Mouse (Mus musculus) MEL (cell line): ENCODE measurements around the gene Spire2. TPM values are rescaled to one million over a fixed set of nuclear protein-coding genes. Genes with fewer than 3 reads are reported as not detected.

ENCODE experiments used
- DNase-seq: peaks from one replicate; pipeline ENCODE4 v3.0.0; 2011; ENCODE audit warnings: low read depth, low spot score
- H3K27ac ChIP-seq: 2 replicates; pipeline ENCODE4 v1.5.1; 2012; ENCODE audit warnings: low read depth, mild to moderate bottlenecking, control low read depth, low read length, moderate library complexity; ENCODE audit not compliant: control insufficient read depth
- H3K27me3 ChIP-seq, 2 experiments: fragments of 150-350 bp in 1 of 2; sonication (generic) in 1 of 2; 2 replicates each; pipeline ENCODE4 v1.6.1; 2012; ENCODE audit warnings: low read length in 2 of 2, mild to moderate bottlenecking in 2 of 2, improper control_type of control experiment in 1 of 2, moderate library complexity in 1 of 2; ENCODE audit not compliant: insufficient read depth in 2 of 2, control insufficient read depth in 1 of 2
- H3K36me3 ChIP-seq, 2 experiments: 2 replicates each; pipeline ENCODE4 v1.6.1; 2012 to 2014; ENCODE audit warnings: low read length in 2 of 2, improper control_type of control experiment in 1 of 2, inconsistent platforms in 1 of 2, mild to moderate bottlenecking in 1 of 2; ENCODE audit not compliant: insufficient read depth in 2 of 2, control insufficient read depth in 1 of 2
- H3K4me1 ChIP-seq, 2 experiments: fragments of 150-350 bp in 1 of 2; sonication (generic) in 1 of 2; 2 replicates each; pipeline ENCODE4 v1.6.1; 2012; ENCODE audit warnings: low read length in 2 of 2, improper control_type of control experiment in 1 of 2, mild to moderate bottlenecking in 1 of 2; ENCODE audit not compliant: insufficient read depth in 2 of 2, control insufficient read depth in 1 of 2
- H3K4me3 ChIP-seq, 2 experiments: fragments of 150-350 bp in 1 of 2; sonication (generic) in 1 of 2; 2 replicates each; pipeline ENCODE4 v1.5.1; 2012; ENCODE audit warnings: low read depth in 2 of 2, low read length in 2 of 2, mild to moderate bottlenecking in 2 of 2, moderate library complexity in 2 of 2, control low read depth in 1 of 2, improper control_type of control experiment in 1 of 2; ENCODE audit not compliant: control insufficient read depth in 1 of 2, insufficient read depth in 1 of 2
- H3K79me2 ChIP-seq: 2 replicates; pipeline ENCODE4 v1.6.1; 2012; ENCODE audit warnings: mild to moderate bottlenecking, low read length, moderate library complexity; ENCODE audit not compliant: control insufficient read depth, poor library complexity, insufficient read depth
- H3K9ac ChIP-seq: 2 replicates; pipeline ENCODE4 v1.6.1; 2012; ENCODE audit warnings: low read depth, mild to moderate bottlenecking, control low read depth, low read length, moderate library complexity; ENCODE audit not compliant: control insufficient read depth, poor library complexity, severe bottlenecking
- H3K9me3 ChIP-seq: fragments of 150-350 bp; sonication (generic); replicated peaks from 2 replicates; pipeline ENCODE4 v1.6.1; 2012; ENCODE audit warnings: mild to moderate bottlenecking, low read length, improper control_type of control experiment, moderate library complexity; ENCODE audit not compliant: insufficient read depth
- CHD1 ChIP-seq: IDR thresholded peaks from 2 replicates; pipeline ENCODE4 v1.6.1; 2012; ENCODE audit warnings: low read depth, mild to moderate bottlenecking, inconsistent platforms, low read length, improper control_type of control experiment
- CHD2 ChIP-seq: IDR thresholded peaks from 2 replicates; pipeline ENCODE4 v1.6.1; 2011; ENCODE audit warnings: low read length, improper control_type of control experiment
- CTCF ChIP-seq, 3 experiments: IDR thresholded peaks in 2 of 3; conservative IDR thresholded peaks in 1 of 3; 2 replicates each; pipeline ENCODE4 v1.5.1; 2011 to 2012; ENCODE audit warnings: low read length in 3 of 3, low read depth in 2 of 3, mild to moderate bottlenecking in 2 of 3, improper control_type of control experiment in 1 of 3, inconsistent platforms in 1 of 3, mixed read lengths in 1 of 3, moderate library complexity in 1 of 3; ENCODE audit not compliant: control insufficient read depth in 1 of 3, insufficient read depth in 1 of 3, poor library complexity in 1 of 3, severe bottlenecking in 1 of 3
- E2F4 ChIP-seq: IDR thresholded peaks from 2 replicates; pipeline ENCODE4 v1.6.1; 2011; ENCODE audit warnings: low read depth, low read length, improper control_type of control experiment, borderline replicate concordance
- ELF1 ChIP-seq: IDR thresholded peaks from 2 replicates; pipeline ENCODE4 v1.6.1; 2014; ENCODE audit warnings: low read depth, mild to moderate bottlenecking, inconsistent platforms, low read length, improper control_type of control experiment, moderate library complexity
- EP300 ChIP-seq, 2 experiments: IDR thresholded peaks; 2 replicates each; pipeline ENCODE4 v1.6.1; 2011; ENCODE audit warnings: improper control_type of control experiment in 2 of 2, low read length in 2 of 2, low read depth in 1 of 2, mild to moderate bottlenecking in 1 of 2
- ETS1 ChIP-seq: IDR thresholded peaks from 2 replicates; pipeline ENCODE4 v1.6.1; 2012; ENCODE audit warnings: low read depth, mild to moderate bottlenecking, inconsistent platforms, low read length, improper control_type of control experiment, moderate library complexity
- GATA1 ChIP-seq: IDR thresholded peaks from 2 replicates; pipeline ENCODE4 v1.6.1; 2011; ENCODE audit warnings: low read depth, low read length, improper control_type of control experiment
- KAT2A ChIP-seq: conservative IDR thresholded peaks from 2 replicates; pipeline ENCODE4 v1.6.1; 2012; ENCODE audit warnings: low read depth, low read length, improper control_type of control experiment, inconsistent platforms
- MAX ChIP-seq: IDR thresholded peaks from 2 replicates; pipeline ENCODE4 v1.6.1; 2011; ENCODE audit warnings: low read length, improper control_type of control experiment
- MAZ ChIP-seq: IDR thresholded peaks from 2 replicates; pipeline ENCODE4 v1.6.1; 2012; ENCODE audit warnings: low read depth, mild to moderate bottlenecking, inconsistent platforms, low read length, improper control_type of control experiment
- MEF2A ChIP-seq: IDR thresholded peaks from 2 replicates; pipeline ENCODE4 v1.6.1; 2014; ENCODE audit warnings: low read depth, mild to moderate bottlenecking, inconsistent platforms, low read length, improper control_type of control experiment; ENCODE audit not compliant: poor library complexity, insufficient replicate concordance, severe bottlenecking; ENCODE audit errors: extremely low read depth
- MYB ChIP-seq: IDR thresholded peaks from 2 replicates; pipeline ENCODE4 v1.6.1; 2011; ENCODE audit warnings: mild to moderate bottlenecking, low read depth, low read length, improper control_type of control experiment
- NELFE ChIP-seq: IDR thresholded peaks from 2 replicates; pipeline ENCODE4 v1.6.1; 2011; ENCODE audit warnings: low read depth, low read length, improper control_type of control experiment
- NRF1 ChIP-seq: IDR thresholded peaks from 2 replicates; pipeline ENCODE4 v1.6.1; 2014; ENCODE audit warnings: low read depth, mild to moderate bottlenecking, inconsistent platforms, low read length, improper control_type of control experiment, moderate library complexity; ENCODE audit not compliant: poor library complexity, insufficient read depth, severe bottlenecking
- POLR2AphosphoS2 ChIP-seq: IDR thresholded peaks from 2 replicates; pipeline ENCODE4 v1.6.1; 2011; ENCODE audit warnings: low read length, improper control_type of control experiment
- POLR2AphosphoS5 ChIP-seq: IDR thresholded peaks from 2 replicates; pipeline ENCODE4 v1.6.1; 2012; ENCODE audit warnings: low read depth, borderline replicate concordance, mild to moderate bottlenecking, inconsistent platforms, low read length, moderate library complexity, mixed read lengths
- RAD21 ChIP-seq: IDR thresholded peaks from 2 replicates; pipeline ENCODE4 v1.6.1; 2011; ENCODE audit warnings: mild to moderate bottlenecking, low read depth, low read length, improper control_type of control experiment
- SIN3A ChIP-seq: IDR thresholded peaks from 2 replicates; pipeline ENCODE4 v1.6.1; 2012; ENCODE audit warnings: low read length, improper control_type of control experiment, inconsistent platforms
- SMC3 ChIP-seq: IDR thresholded peaks from 2 replicates; pipeline ENCODE4 v1.6.1; 2011; ENCODE audit warnings: low read depth, low read length, improper control_type of control experiment
- TAL1 ChIP-seq: IDR thresholded peaks from 2 replicates; pipeline ENCODE4 v1.6.1; 2012; ENCODE audit warnings: mild to moderate bottlenecking, inconsistent platforms, low read length, moderate library complexity, mixed read lengths
- TBP ChIP-seq: IDR thresholded peaks from 2 replicates; pipeline ENCODE4 v1.8.0; 2011; ENCODE audit warnings: low read depth, low read length, improper control_type of control experiment
- TCF12 ChIP-seq: IDR thresholded peaks from 2 replicates; pipeline ENCODE4 v1.6.1; 2014; ENCODE audit warnings: low read depth, mild to moderate bottlenecking, inconsistent platforms, low read length, improper control_type of control experiment, moderate library complexity
- USF1 ChIP-seq: IDR thresholded peaks from 2 replicates; pipeline ENCODE4 v1.6.1; 2014; ENCODE audit warnings: low read depth, mild to moderate bottlenecking, inconsistent platforms, low read length, improper control_type of control experiment, moderate library complexity
- USF2 ChIP-seq, 2 experiments: IDR thresholded peaks; 2 replicates each; pipeline ENCODE4 v1.6.1; 2011 to 2012; ENCODE audit warnings: improper control_type of control experiment in 2 of 2, low read length in 2 of 2, borderline replicate concordance in 1 of 2, inconsistent platforms in 1 of 2, low read depth in 1 of 2, mild to moderate bottlenecking in 1 of 2; ENCODE audit not compliant: insufficient read depth in 1 of 2
- ZKSCAN1 ChIP-seq: IDR thresholded peaks from 2 replicates; pipeline ENCODE4 v1.6.1; 2012; ENCODE audit warnings: low read depth, mild to moderate bottlenecking, inconsistent platforms, low read length, improper control_type of control experiment, moderate library complexity
- polyA plus RNA-seq, 2 experiments: library from polyadenylated mRNA; stranded (reverse) in 1 of 2; unstranded in 1 of 2; fragments of >175 nt in 1 of 2; fragments of >200 nt in 1 of 2; gene quantifications; 2 replicates each; pipeline versions ENCODE4 v1.2.1 to v1.2.4; 2012; ENCODE audit warnings: low replicate concordance in 2 of 2, low read depth in 1 of 2; ENCODE audit not compliant: insufficient read length in 2 of 2, insufficient read depth in 1 of 2, missing spikeins in 1 of 2
- total RNA-seq: library from RNA; depleted of rRNA; stranded (reverse); fragments of 300-350 nt; gene quantifications from 2 replicates; pipeline ENCODE4 v1.2.3, GENCODE M21; 2012

The Spire2 gene
- total and polyA plus RNA-seq, 3 experiments = 1.1 to 5.4 TPM; not detected in 1

GRCm38 (mm10) chr8:123343422-123343821 lies 10.9 kb downstream of the Spire2 start:
- no peaks in the 10 kb centered on the region; a peak in 1 of 4 replicates for H3K36me3 ChIP-seq
- TF ChIP-seq USF1 = no peak
- no peak for TF ChIP-seq SMC3
- no peak for TF ChIP-seq POLR2AphosphoS5
- TF ChIP-seq TAL1 = no peak
- no peak for TF ChIP-seq ELF1
- TF ChIP-seq CHD1 = no peak
- TF ChIP-seq MYB = no peak
- TF ChIP-seq E2F4 = no peak
- no peak for TF ChIP-seq MAX
- TF ChIP-seq RAD21 = no peak
- no peak for TF ChIP-seq POLR2AphosphoS2
- no peak for TF ChIP-seq CTCF (IDR thresholded peaks at IDR 0.05 in 2 of 3, conservative IDR thresholded peaks at IDR 0.05 in 1 of 3; ENCODE audit: control insufficient read depth in 1 of 3, insufficient read depth in 1 of 3, low read depth in 2 of 3, low read length in 3 of 3, poor library complexity in 1 of 3, severe bottlenecking in 1 of 3)
- TF ChIP-seq TBP = no peak
- no peak for TF ChIP-seq CHD2
- no peak for TF ChIP-seq MAZ
- no peak for TF ChIP-seq SIN3A
- DNase-seq = no peak
- no peak overlapping the region for H3K9ac ChIP-seq
- no peak overlapping the region for H3K4me3 ChIP-seq
- H3K79me2 ChIP-seq = no peaks in the 10 kb centered on the region
- no peaks in the 10 kb centered on the region for H3K4me1 ChIP-seq
- no peaks in the 10 kb centered on the region for H3K9me3 ChIP-seq
- H3K27me3 ChIP-seq = no peaks in the 10 kb centered on the region
- H3K27ac ChIP-seq = no peak overlapping the region

- no peaks in the 10 kb centered on the region for H3K9me3 ChIP-seq
- no peak overlapping the region for H3K9ac ChIP-seq
- DNase-seq = no peak
- no peak for TF ChIP-seq SMC3
- no peak for TF ChIP-seq CHD2
- TF ChIP-seq USF1 = no peak
- TF ChIP-seq ZKSCAN1 = no peak
- TF ChIP-seq MAZ = no peak
- TF ChIP-seq E2F4 = no peak
- no peak for TF ChIP-seq POLR2AphosphoS2
- no peak for TF ChIP-seq MYB
- no peak for TF ChIP-seq GATA1
- TF ChIP-seq KAT2A = no peak
- no peak for TF ChIP-seq ETS1
- TF ChIP-seq NELFE = no peak
- TF ChIP-seq ELF1 = no peak
- TF ChIP-seq TCF12 = no peak
- no peak for TF ChIP-seq USF2 (IDR thresholded peaks at IDR 0.05; ENCODE audit: borderline replicate concordance in 1 of 2, insufficient read depth in 1 of 2, low read depth in 1 of 2, low read length in 2 of 2)
- no peak for TF ChIP-seq MEF2A
- TF ChIP-seq TBP = no peak
- no peak for TF ChIP-seq EP300 (IDR thresholded peaks at IDR 0.05; ENCODE audit: low read depth in 1 of 2, low read length in 2 of 2)
- no peak for TF ChIP-seq NRF1
- no peak for TF ChIP-seq RAD21
- TF ChIP-seq, all 39 proteins: peak for 0
- Histone ChIP-seq H3K36me3 (no peaks in the 10 kb centered on the region; a peak in 1 of 4 replicates), H3K4me1 (no peaks in the 10 kb centered on the region), H3K27ac (no peak overlapping the region), H3K27me3 (no peaks in the 10 kb centered on the region), H3K4me3 (no peak overlapping the region), H3K79me2 (no peaks in the 10 kb centered on the region)
These were observed 12.6 kb downstream of the Spire2 start for GRCm38 (mm10) chr8:123345135-123345534.
